Mouse (Mus musculus): ENCODE results near the gene Slc5a3. TPM values are rescaled to one million over a fixed set of nuclear protein-coding genes. Genes with fewer than 3 reads are reported as not detected.

Slc5a3 gene
- polyA plus RNA-seq, 1 experiment from 2014 or later = 12.9 TPM

DNA sequence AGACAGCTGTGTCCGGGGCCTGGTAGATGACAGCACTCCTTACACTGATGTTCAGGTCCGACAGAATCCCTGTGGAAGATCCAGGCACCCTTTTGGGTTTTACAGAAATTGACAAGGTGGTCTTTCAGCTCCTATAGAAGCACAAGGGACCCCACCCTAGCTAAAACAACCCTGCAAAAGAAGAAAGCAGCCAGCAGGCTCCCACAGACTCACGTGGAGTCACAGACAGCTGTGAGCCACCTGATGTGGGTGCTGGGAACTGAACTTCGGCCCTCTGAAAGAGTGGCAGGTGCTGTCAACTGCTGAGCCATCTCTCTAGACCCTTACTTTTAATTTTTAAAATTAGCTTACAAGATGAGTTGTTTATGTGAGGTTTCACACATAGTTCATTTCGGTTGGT lies 23.4 kb upstream of the Slc5a3 start:
- ATAC-seq (replicated peaks; ENCODE audit: low FRiP score) (no peak), DNase-seq (ENCODE audit: low spot score) (no peak)
- no peaks in the 10 kb centered on the region for H3K9me3 ChIP-seq (ENCODE audit: control insufficient read depth, low read length)
- 75% methylated on average over 5 of the region's 5 CpGs for WGBS
- H3K36me3 ChIP-seq (ENCODE audit: control insufficient read depth, insufficient read depth, low read length) = no peaks in the 10 kb centered on the region
- H3K27ac ChIP-seq (ENCODE audit: low read depth, low read length) = no peak overlapping the region
- H3K4me1 ChIP-seq (replicated peaks; ENCODE audit: control insufficient read depth, insufficient read depth, low read length) = no peaks in the 10 kb centered on the region
- no peaks in the 10 kb centered on the region for H3K27me3 ChIP-seq (ENCODE audit: control insufficient read depth, insufficient read depth, low read length)
- H3K9ac ChIP-seq (ENCODE audit: low read length) = no peak overlapping the region
- H3K4me2 ChIP-seq (ENCODE audit: low read depth, low read length, severe bottlenecking) = no peak overlapping the region
- H3K4me3 ChIP-seq (ENCODE audit: low read depth, low read length) = no peak overlapping the region

GRCm38 (mm10) chr16:92036701-92037100 lies 21.4 kb upstream of the Slc5a3 start:
- Histone ChIP-seq H3K9me3 (ENCODE audit: control insufficient read depth, low read length) (no peaks in the 10 kb centered on the region), H3K4me1 (replicated peaks; ENCODE audit: control insufficient read depth, insufficient read depth, low read length) (no peaks in the 10 kb centered on the region), H3K27me3 (ENCODE audit: control insufficient read depth, insufficient read depth, low read length) (no peaks in the 10 kb centered on the region), H3K9ac (ENCODE audit: low read length) (no peak overlapping the region), H3K4me2 (ENCODE audit: low read depth, low read length, severe bottlenecking) (no peak overlapping the region), H3K4me3 (ENCODE audit: low read depth, low read length) (no peak overlapping the region), H3K36me3 (ENCODE audit: control insufficient read depth, insufficient read depth, low read length) (no peaks in the 10 kb centered on the region), H3K27ac (ENCODE audit: low read depth, low read length) (no peak overlapping the region)
- WGBS = 78% methylated on average over 8 of the region's 8 CpGs
- no peak for ATAC-seq (replicated peaks; ENCODE audit: low FRiP score)
- DNase-seq (ENCODE audit: low spot score) = no peak

GRCm38 (mm10) chr16:92037891-92038607 lies 20.1 kb upstream of the Slc5a3 start:
- Histone ChIP-seq H3K4me1 (replicated peaks; ENCODE audit: control insufficient read depth, insufficient read depth, low read length) (no peaks in the 10 kb centered on the region), H3K9ac (ENCODE audit: low read length) (no peak overlapping the region), H3K9me3 (ENCODE audit: control insufficient read depth, low read length) (no peaks in the 10 kb centered on the region), H3K27me3 (ENCODE audit: control insufficient read depth, insufficient read depth, low read length) (no peaks in the 10 kb centered on the region), H3K4me3 (ENCODE audit: low read depth, low read length) (no peak overlapping the region), H3K27ac (ENCODE audit: low read depth, low read length) (no peak overlapping the region), H3K36me3 (ENCODE audit: control insufficient read depth, insufficient read depth, low read length) (no peaks in the 10 kb centered on the region), H3K4me2 (ENCODE audit: low read depth, low read length, severe bottlenecking) (no peak overlapping the region)
- WGBS = 90% methylated on average over 21 of the region's 21 CpGs
- DNase-seq (ENCODE audit: low spot score) (no peak), ATAC-seq (replicated peaks; ENCODE audit: low FRiP score) (no peak)

- Histone ChIP-seq H3K4me2 (ENCODE audit: low read depth, low read length, severe bottlenecking) (no peak overlapping the region), H3K4me3 (ENCODE audit: low read depth, low read length) (no peak overlapping the region), H3K9ac (ENCODE audit: low read length) (no peak overlapping the region), H3K27me3 (ENCODE audit: control insufficient read depth, insufficient read depth, low read length) (no peaks in the 10 kb centered on the region), H3K27ac (ENCODE audit: low read depth, low read length) (no peak overlapping the region), H3K36me3 (ENCODE audit: control insufficient read depth, insufficient read depth, low read length) (no peaks in the 10 kb centered on the region), H3K9me3 (ENCODE audit: control insufficient read depth, low read length) (no peaks in the 10 kb centered on the region), H3K4me1 (replicated peaks; ENCODE audit: control insufficient read depth, insufficient read depth, low read length) (no peaks in the 10 kb centered on the region)
- DNase-seq (ENCODE audit: low spot score) (no peak), ATAC-seq (replicated peaks; ENCODE audit: low FRiP score) (no peak)
- 96% methylated on average over 7 of the region's 7 CpGs for WGBS
These were observed 18.7 kb upstream of the Slc5a3 start for GRCm38 (mm10) chr16:92039421-92039820.

GRCm38 (mm10) chr16:92039966-92040365 lies 18.2 kb upstream of the Slc5a3 start:
- WGBS = 97% methylated on average over 11 of the region's 11 CpGs
- Histone ChIP-seq H3K4me1 (replicated peaks; ENCODE audit: control insufficient read depth, insufficient read depth, low read length) (no peaks in the 10 kb centered on the region), H3K9me3 (ENCODE audit: control insufficient read depth, low read length) (no peaks in the 10 kb centered on the region), H3K4me3 (ENCODE audit: low read depth, low read length) (no peak overlapping the region), H3K4me2 (ENCODE audit: low read depth, low read length, severe bottlenecking) (no peak overlapping the region), H3K9ac (ENCODE audit: low read length) (no peak overlapping the region), H3K36me3 (ENCODE audit: control insufficient read depth, insufficient read depth, low read length) (no peaks in the 10 kb centered on the region), H3K27ac (ENCODE audit: low read depth, low read length) (no peak overlapping the region), H3K27me3 (ENCODE audit: control insufficient read depth, insufficient read depth, low read length) (no peaks in the 10 kb centered on the region)
- no peak for ATAC-seq (replicated peaks; ENCODE audit: low FRiP score)
- no peak for DNase-seq (ENCODE audit: low spot score)

DNA sequence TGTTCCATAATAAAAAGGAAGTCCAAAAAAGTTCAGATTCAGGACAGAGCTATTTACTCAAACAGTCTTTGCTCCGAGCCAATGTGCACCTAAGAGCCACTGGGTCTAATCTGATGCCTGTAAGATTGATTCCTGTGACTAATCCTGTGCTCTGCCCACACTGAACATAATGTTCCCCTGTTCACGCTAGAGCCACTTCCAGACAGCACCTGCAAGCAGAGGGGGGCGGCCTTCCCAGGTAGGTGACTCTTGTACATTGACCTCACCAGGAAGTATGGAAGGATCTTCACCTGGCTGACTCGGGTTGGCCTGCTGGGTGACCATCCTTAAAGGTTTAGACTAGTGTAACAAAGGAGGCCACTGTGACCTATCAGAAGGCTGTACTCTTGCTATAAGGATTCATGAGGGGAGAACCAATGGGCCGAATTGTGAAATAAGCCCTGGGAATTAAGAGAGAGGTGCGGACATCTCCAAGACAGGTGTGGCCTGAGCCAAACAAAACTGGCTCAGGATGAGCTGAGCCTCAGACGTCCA lies 6.3 kb upstream of the Slc5a3 start:
- H3K4me1 ChIP-seq (replicated peaks; ENCODE audit: control insufficient read depth, insufficient read depth, low read length) = peaks cover 3% of the 10 kb centered on the region; the same call in 1 of the 2 replicates
- ATAC-seq (replicated peaks; ENCODE audit: low FRiP score) (no peak), DNase-seq (ENCODE audit: low spot score) (no peak)
- no peak overlapping the region for H3K4me2 ChIP-seq (ENCODE audit: low read depth, low read length, severe bottlenecking)
- H3K27ac ChIP-seq (ENCODE audit: low read depth, low read length) = no peak overlapping the region
- H3K36me3 ChIP-seq (ENCODE audit: control insufficient read depth, insufficient read depth, low read length) = no peaks in the 10 kb centered on the region
- no peak overlapping the region for H3K9ac ChIP-seq (ENCODE audit: low read length)
- H3K9me3 ChIP-seq (ENCODE audit: control insufficient read depth, low read length) = no peaks in the 10 kb centered on the region; the same call in 1 of the 2 replicates
- H3K4me3 ChIP-seq (ENCODE audit: low read depth, low read length) = no peak overlapping the region
- H3K27me3 ChIP-seq (ENCODE audit: control insufficient read depth, insufficient read depth, low read length) = no peaks in the 10 kb centered on the region
- 78% methylated on average over 7 of the region's 7 CpGs for WGBS

DNA sequence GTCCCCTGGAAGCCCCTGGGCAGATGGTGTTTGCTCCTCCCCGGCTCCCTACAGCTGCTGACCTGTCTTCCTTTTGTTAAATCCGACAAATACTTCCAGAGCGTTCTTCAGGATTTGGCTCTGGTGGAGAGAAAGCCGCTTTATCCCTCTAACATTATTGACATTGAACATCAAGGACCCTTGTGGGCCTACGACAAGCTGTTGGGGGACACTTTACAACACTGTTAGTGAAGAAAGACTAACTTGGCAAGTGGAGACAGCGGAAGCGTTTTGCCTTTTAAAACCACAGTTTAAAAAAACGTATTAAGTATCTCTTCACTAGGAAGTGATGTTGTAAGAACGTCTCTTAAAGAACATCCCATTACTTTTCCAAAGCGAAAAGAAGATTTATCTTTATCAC lies 5.6 kb upstream of the Slc5a3 start:
- Histone ChIP-seq H3K27me3 (ENCODE audit: control insufficient read depth, insufficient read depth, low read length) (no peaks in the 10 kb centered on the region), H3K4me3 (ENCODE audit: low read depth, low read length) (no peak overlapping the region), H3K4me2 (ENCODE audit: low read depth, low read length, severe bottlenecking) (no peak overlapping the region), H3K36me3 (ENCODE audit: control insufficient read depth, insufficient read depth, low read length) (no peaks in the 10 kb centered on the region), H3K9ac (ENCODE audit: low read length) (no peak overlapping the region), H3K27ac (ENCODE audit: low read depth, low read length) (no peak overlapping the region), H3K9me3 (ENCODE audit: control insufficient read depth, low read length) (no peaks in the 10 kb centered on the region; the same call in 1 of the 2 replicates), H3K4me1 (replicated peaks; ENCODE audit: control insufficient read depth, insufficient read depth, low read length) (peaks cover 3% of the 10 kb centered on the region; the same call in 1 of the 2 replicates)
- 80% methylated on average over 10 of the region's 10 CpGs for WGBS
- DNase-seq (ENCODE audit: low spot score) = no peak
- ATAC-seq (replicated peaks; ENCODE audit: low FRiP score) = no peak

DNA sequence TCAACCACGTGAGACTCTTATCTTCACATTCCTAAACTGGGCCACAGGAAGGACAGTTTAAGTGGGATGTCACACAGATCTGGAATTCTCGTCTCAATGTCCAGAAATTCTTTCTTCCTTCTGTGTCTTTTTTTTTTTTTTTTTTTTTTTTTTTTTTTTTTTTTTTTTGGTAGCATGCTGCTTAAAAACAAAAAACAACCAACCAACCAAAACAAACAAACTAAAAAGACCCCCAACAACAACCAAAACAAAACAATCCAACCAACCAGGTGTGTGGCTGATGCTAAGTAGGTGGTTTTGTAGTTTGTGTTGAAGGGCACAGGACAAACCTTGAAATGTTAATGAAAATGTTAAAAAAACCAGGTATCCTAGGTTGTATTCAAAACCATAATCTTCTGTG lies 1.4 kb upstream of the Slc5a3 start:
- no peak for DNase-seq (ENCODE audit: low spot score)
- Histone ChIP-seq H3K4me3 (ENCODE audit: low read depth, low read length) (no peak overlapping the region), H3K36me3 (ENCODE audit: control insufficient read depth, insufficient read depth, low read length) (no peaks in the 10 kb centered on the region; the same call in 1 of the 2 replicates), H3K4me1 (replicated peaks; ENCODE audit: control insufficient read depth, insufficient read depth, low read length) (peaks cover 2% of the 10 kb centered on the region; the same call in 1 of the 2 replicates), H3K9ac (ENCODE audit: low read length) (no peak overlapping the region), H3K9me3 (ENCODE audit: control insufficient read depth, low read length) (no peaks in the 10 kb centered on the region; the same call in 1 of the 2 replicates), H3K27ac (ENCODE audit: low read depth, low read length) (no peak overlapping the region), H3K4me2 (ENCODE audit: low read depth, low read length, severe bottlenecking) (no peak overlapping the region), H3K27me3 (ENCODE audit: control insufficient read depth, insufficient read depth, low read length) (no peaks in the 10 kb centered on the region)
- 78% methylated on average over 2 of the region's 2 CpGs for WGBS
- ATAC-seq (replicated peaks; ENCODE audit: low FRiP score) = no peak

DNA sequence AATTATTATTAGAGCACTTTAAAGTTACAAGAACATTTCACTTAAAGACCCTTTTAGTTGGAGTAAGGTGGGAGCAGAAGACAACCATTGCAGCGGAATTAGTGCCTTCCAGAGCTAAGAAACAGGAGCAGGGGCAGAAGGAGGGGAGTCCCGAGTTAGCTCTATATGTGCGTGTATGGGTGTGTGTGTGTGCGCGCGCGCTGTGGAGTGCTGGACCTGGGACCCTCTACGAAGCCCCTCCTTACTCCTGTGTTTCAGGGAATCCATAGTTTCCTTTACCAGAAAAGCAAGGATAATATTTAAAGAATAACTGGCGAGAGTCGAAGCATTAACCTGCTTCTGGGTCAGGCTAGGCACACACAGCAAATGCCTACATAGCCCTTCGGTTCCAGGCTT lies 668 bp upstream of the Slc5a3 start:
- DNase-seq (ENCODE audit: low spot score) = no peak
- Histone ChIP-seq H3K9ac (ENCODE audit: low read length) (peak overlapping the region; percentile 80), H3K9me3 (ENCODE audit: control insufficient read depth, low read length) (no peaks in the 10 kb centered on the region; the same call in 1 of the 2 replicates), H3K27ac (ENCODE audit: low read depth, low read length) (peak overlapping the region; percentile 50; the same call in 1 of the 2 replicates), H3K4me1 (replicated peaks; ENCODE audit: control insufficient read depth, insufficient read depth, low read length) (peaks cover 2% of the 10 kb centered on the region; the same call in 1 of the 2 replicates), H3K4me2 (ENCODE audit: low read depth, low read length, severe bottlenecking) (peak overlapping the region; percentile 90), H3K36me3 (ENCODE audit: control insufficient read depth, insufficient read depth, low read length) (peaks cover 2% of the 10 kb centered on the region; the same call in 1 of the 2 replicates), H3K27me3 (ENCODE audit: control insufficient read depth, insufficient read depth, low read length) (no peaks in the 10 kb centered on the region), H3K4me3 (ENCODE audit: low read depth, low read length) (peak overlapping the region; percentile 88)
- 8% methylated on average over 11 of the region's 11 CpGs for WGBS
- peak; percentile 40 for ATAC-seq (replicated peaks; ENCODE audit: low FRiP score)

Data from forebrain, embryonic 11.5 days (tissue).